Mouse (Mus musculus): ENCODE data around the gene Kifc5b.
"Not testable (repeated sequence)": the region's sequence is repeated elsewhere in the genome, so short reads cannot be mapped to it uniquely, and the experiment has no call there.

Kifc5b gene

DNA sequence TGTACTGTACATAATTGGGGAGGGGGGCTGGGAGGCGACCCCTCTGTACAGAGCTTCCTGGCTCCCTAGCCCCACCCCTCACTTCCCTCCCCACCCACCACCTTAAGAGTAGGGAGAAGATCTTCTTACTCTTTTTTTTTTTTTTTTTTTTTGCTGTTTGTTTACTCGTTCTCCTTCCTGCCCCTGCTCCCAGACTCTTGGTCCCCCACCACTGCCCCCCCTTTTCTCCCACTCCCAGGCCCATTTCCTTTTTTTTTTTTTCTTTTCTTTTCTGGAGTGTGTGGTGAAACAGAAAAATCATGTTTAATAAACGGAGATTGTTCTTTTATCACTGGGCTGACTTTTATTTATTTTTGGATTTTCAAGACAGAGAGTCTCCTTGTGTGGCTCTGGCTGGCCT is 55.2 kb downstream of the Kifc5b start:
- DNase-seq: no peak

DNA sequence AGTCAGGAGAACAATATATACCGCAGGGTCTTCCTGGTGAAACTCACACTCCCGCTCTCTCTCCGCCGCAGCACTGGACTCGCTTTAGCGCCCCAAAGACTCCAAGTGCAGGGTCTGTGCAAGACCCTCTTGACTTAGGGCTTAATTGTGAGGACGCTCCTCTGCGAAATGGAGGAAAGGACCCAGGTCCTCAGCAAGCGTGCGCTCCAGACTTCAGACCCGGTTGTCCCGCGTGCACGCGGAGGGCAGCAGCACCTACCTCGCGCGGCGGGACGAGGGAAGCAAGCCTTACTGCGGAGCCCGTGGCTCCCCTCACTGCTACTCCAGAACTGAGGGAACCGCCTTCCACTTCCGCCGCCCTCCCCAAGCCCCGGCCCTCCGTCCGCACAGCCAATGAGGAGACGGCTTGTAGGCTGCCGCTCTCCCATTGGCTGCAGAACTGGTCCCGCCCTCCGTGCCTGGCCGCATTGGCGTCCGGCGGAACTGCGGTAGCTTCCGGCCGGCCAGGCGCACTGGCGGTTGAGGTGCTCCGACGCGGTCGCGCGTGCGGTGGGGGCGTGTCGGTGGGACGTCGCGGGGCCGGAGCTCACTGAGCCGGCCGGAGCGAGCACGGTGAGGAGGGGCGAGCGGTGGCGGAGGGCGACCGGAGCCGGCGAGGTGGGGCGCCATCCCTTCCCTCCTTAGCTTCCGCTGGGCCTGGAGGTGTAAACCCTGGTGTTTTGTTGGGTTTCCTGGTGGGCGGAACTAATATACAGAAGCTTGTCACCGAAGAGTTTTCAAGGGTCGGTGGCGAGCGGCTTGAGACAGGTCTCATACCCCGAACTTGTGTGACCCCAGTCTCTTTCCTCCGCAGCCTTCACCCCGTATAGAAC is 56.0 kb downstream of the Kifc5b start, which contains the start of gene Zbtb9:
Zbtb9 (plus strand) TSS at position 465 of the 872 bp plus-strand sequence.
- DNase-seq: peak; percentile 95 to 98

DNA sequence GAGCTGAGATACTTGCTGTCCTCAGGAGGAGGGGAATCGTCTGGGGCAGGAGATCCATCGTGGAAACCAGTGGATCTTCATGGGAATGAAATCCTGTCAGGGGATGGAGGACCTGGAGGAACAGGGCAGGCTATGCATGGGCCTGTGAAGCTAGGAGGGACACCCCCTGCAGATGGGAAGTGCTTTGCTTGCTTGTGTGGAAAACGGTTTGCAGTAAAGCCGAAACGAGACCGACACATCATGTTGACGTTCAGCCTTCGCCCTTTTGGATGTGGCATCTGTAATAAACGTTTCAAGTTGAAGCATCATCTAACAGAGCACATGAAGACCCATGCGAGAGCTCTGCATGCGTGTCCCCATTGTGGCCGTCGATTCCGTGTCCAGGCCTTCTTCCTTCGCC is 57.7 kb downstream of the Kifc5b start:
- DNase-seq: no peak

DNA sequence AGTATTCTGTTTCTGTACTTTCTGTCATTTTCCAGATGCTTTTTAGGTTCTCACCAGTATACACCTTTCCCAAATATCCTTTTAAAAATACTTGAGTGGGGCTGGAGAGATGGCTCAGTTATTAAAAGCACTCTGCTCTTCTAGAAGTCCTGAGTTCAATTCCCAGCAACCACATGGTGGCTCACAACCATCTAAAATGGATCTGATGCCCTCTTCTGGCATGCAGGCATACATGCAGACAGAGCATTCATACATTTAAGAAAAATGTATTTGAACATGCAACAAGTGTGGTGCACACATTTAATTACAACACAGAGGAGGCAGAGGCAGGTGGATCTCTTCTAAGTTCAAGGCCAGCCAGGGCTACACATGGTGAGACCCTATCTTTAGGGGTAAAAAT is 58.5 kb downstream of the Kifc5b start:
- no peak for DNase-seq

DNA sequence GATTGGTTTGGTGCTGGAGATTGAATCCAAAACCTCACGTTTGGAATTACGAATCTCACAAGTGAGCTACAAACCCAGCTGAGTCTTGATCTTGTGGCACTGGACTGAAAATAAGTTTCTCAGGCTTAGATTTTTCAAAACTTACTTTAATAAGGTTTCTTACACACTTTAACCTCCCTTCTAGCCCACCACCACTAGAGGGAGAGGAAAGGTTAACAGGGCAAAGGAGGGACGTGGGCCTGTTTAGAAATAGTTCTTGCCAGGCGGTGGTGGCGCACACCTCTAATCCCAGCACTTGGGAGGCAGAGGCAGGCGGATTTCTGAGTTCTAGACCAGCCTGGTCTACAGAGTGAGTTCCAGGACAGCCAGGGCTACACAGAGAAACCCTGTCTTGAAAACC is 60.5 kb downstream of the Kifc5b start:
- not testable (repeated sequence) for DNase-seq

DNA sequence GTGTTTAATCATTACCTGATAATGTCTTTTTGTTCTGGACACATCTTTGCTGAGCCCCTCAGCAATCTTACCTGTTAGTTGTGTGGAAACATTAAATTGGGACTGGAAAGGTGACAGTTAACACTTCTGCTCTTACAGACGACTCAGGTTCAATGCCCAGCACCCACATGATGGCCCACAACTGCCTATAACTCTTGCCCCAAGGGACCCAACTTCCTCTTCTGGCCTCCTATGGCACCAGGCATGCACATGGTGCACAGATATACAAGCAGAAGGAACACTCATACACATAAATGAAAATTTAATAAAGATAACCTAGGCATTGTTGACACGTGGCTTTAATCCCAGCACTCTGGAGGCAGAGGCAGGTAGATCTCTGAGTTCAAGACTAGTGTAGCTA is 62.5 kb downstream of the Kifc5b start:
- DNase-seq: no peak

DNA sequence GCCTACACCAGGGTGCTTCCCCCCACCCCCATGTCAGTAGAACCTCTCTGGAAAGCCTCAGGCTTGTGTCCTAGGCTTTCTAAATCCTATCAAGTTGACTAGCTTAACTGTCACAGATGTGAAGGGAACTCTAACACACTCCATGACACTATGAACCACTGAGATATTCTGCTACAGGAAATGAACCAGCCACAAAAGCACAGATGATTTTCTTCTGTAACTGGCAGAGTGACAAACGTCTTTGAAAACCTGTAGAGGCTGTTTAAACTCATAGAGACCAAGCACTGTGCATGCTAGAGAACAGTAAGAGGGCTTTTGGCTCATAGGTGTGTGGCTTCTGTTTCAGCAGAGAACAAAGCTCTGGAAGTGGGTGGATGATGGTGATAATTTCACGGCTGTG is 64.2 kb downstream of the Kifc5b start:
- no peak for DNase-seq
